Mouse (Mus musculus): ENCODE measurements around the gene Cdk1. TPM values are rescaled to one million over a fixed set of nuclear protein-coding genes. Genes with fewer than 3 reads are reported as not detected.

Gene Cdk1
- total and polyA plus RNA-seq, 3 experiments = 221 to 768 (median 244) TPM

- dilution Hi-C loops (cut with MboI; ENCODE audit: extremely low pct_ligation_motif_present, extremely low pct_unique_long_range_greater_than_20kb, low sequenced_read_pairs) = no loop called here
- no peaks in the 10 kb centered on the region for H3K79me2 ChIP-seq (replicated peaks; ENCODE audit: control insufficient read depth, extremely low read depth, insufficient read depth, poor library complexity, severe bottlenecking)
- no peaks in the 10 kb centered on the region for H3K9me3 ChIP-seq (replicated peaks; ENCODE audit: low read length)
- no peaks in the 10 kb centered on the region for H3K4me1 ChIP-seq (ENCODE audit: control insufficient read depth in 1 of 2, insufficient read depth in 2 of 2)
- no peak overlapping the region for H3K27ac ChIP-seq (ENCODE audit: insufficient read depth, low read depth)
- H3K36me3 ChIP-seq (replicated peaks in 1 of 2; ENCODE audit: control insufficient read depth in 1 of 2, insufficient read depth in 1 of 2, low read length in 1 of 2) = peaks cover 39 to 71% of the 10 kb centered on the region in 2 experiments
- in situ Hi-C loops (cut with MboI; ENCODE audit: low pct_ligation_motif_present, low pct_unique_long_range_greater_than_20kb, low sequenced_read_pairs) = no loop called here
- no peak overlapping the region for H3K4me2 ChIP-seq (ENCODE audit: insufficient read depth, low read depth, poor library complexity, severe bottlenecking)
- H3K4me3 ChIP-seq (replicated peaks in 1 of 3; ENCODE audit: low read depth in 2 of 3, low read length in 2 of 3, poor library complexity in 1 of 3) = no peak overlapping the region
- no peak for DNase-seq (ENCODE audit: extremely low read depth)
- TF ChIP-seq MAX (IDR thresholded peaks at IDR 0.05; ENCODE audit: low read length) (no peak), SMC3 (IDR thresholded peaks at IDR 0.05; ENCODE audit: low read depth, low read length) (no peak), KAT2A (IDR thresholded peaks at IDR 0.05; ENCODE audit: insufficient replicate concordance, low read length) (no peak), POLR2A (IDR thresholded peaks at IDR 0.05; ENCODE audit: low read depth, low read length) (peak; percentile 27; the same call in 1 of the 2 replicates)
- H3K9ac ChIP-seq (ENCODE audit: insufficient read depth, low read depth) = no peak overlapping the region
- no peaks in the 10 kb centered on the region for H3K27me3 ChIP-seq (replicated peaks)
Measured at GRCm38 (mm10) chr10:69335195-69335536, 17.6 kb downstream of the Cdk1 start.

DNA sequence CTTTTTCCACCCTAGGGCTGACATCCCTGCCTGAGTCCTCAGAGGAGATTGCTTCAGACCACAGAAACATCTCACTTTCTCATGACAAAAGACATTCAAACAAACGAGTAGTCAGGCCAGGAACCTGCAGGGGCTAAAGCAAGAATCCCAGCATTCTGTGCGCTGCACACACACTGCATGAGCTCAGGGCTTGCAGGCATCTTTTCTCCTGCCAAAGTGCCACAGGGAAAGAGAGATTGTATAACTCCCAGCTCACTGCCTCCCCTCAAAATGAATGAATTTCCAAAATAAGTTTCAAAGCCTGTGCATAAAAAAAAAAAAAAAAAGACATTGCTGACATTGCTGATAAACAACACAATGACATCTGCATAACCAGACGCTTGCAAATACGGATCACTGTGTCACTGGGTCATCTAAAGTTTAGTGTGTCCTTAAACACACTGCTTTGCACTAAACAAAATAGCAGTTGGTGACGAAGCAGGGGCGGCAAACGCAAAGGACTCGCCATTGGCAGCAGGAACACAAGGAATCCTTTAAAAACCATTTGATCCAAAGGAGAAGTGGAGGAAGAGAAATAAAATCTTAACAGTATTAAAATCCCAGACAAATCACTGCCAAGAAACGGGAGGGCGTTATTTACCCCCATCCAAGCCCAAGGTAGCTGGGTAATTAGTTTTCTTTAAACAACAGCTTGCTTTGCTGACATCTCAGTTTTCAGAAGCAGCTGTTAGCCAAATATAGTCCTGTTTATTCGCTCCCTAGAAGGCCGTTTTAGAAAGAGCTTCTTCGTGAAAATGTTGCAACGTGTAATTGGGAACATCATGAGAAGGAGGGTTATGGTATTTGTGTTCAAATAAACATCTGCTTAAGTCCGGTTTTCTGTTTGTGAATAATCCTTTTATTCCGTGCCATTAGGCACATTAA, 18.2 kb downstream of the Cdk1 start:
- dilution Hi-C loops (cut with MboI; ENCODE audit: extremely low pct_ligation_motif_present, extremely low pct_unique_long_range_greater_than_20kb, low sequenced_read_pairs) = no loop called here

DNA sequence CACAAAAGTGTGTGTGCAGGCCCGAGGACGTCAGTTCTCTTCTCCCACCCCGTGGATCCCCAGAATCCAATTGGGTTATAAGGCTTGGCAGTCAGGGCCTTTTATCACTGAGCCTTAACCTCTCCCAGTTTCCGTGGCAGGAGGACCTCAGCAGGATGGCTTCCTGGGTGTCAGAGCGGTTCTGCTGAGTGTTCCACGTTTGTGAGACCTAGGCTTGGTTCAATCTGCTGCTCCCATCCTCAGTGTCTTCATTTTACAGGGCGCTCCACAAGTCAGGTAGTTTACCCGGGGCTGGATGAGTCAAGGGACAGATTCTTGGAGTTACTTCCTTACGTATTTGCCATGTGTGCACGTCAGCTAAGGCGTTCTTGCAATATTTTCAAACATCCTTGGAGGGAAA, 19.5 kb downstream of the Cdk1 start:
- no peak overlapping the region for H3K4me3 ChIP-seq (replicated peaks in 1 of 3; ENCODE audit: low read depth in 2 of 3, low read length in 2 of 3, poor library complexity in 1 of 3)
- in situ Hi-C loops (cut with MboI; ENCODE audit: low pct_ligation_motif_present, low pct_unique_long_range_greater_than_20kb, low sequenced_read_pairs) = no loop called here
- TF ChIP-seq POLR2AphosphoS2 (IDR thresholded peaks at IDR 0.05; ENCODE audit: low read depth, low read length) = 0 out of 2 replicates have a peak, but pooled peaks have one; percentile 70
- TF ChIP-seq PAX5 (IDR thresholded peaks at IDR 0.05; ENCODE audit: low read length) = no peak
- H3K4me1 ChIP-seq (ENCODE audit: control insufficient read depth in 1 of 2, insufficient read depth in 2 of 2) = no peaks in the 10 kb centered on the region
- no peak overlapping the region for H3K27ac ChIP-seq (ENCODE audit: insufficient read depth, low read depth)
- no peaks in the 10 kb centered on the region for H3K79me2 ChIP-seq (replicated peaks; ENCODE audit: control insufficient read depth, extremely low read depth, insufficient read depth, poor library complexity, severe bottlenecking)
- H3K9me3 ChIP-seq (replicated peaks; ENCODE audit: low read length) = no peaks in the 10 kb centered on the region
- no peaks in the 10 kb centered on the region for H3K27me3 ChIP-seq (replicated peaks)
- H3K36me3 ChIP-seq (replicated peaks in 1 of 2; ENCODE audit: control insufficient read depth in 1 of 2, insufficient read depth in 1 of 2, low read length in 1 of 2) = peaks cover 28 to 53% of the 10 kb centered on the region in 2 experiments
- H3K9ac ChIP-seq (ENCODE audit: insufficient read depth, low read depth) = no peak overlapping the region
- no peak overlapping the region for H3K4me2 ChIP-seq (ENCODE audit: insufficient read depth, low read depth, poor library complexity, severe bottlenecking)
- dilution Hi-C loops (cut with MboI; ENCODE audit: extremely low pct_ligation_motif_present, extremely low pct_unique_long_range_greater_than_20kb, low sequenced_read_pairs) = no loop called here
- no peak for DNase-seq (ENCODE audit: extremely low read depth)

More for the DNA sequence above, 18.2 kb downstream of the Cdk1 start:
- DNase-seq (ENCODE audit: extremely low read depth) = no peak
- Histone ChIP-seq H3K36me3 (replicated peaks in 1 of 2; ENCODE audit: control insufficient read depth in 1 of 2, insufficient read depth in 1 of 2, low read length in 1 of 2) (peaks cover 33 to 65% of the 10 kb centered on the region in 2 experiments), H3K9ac (ENCODE audit: insufficient read depth, low read depth) (no peak overlapping the region), H3K9me3 (replicated peaks; ENCODE audit: low read length) (no peaks in the 10 kb centered on the region), H3K79me2 (replicated peaks; ENCODE audit: control insufficient read depth, extremely low read depth, insufficient read depth, poor library complexity, severe bottlenecking) (no peaks in the 10 kb centered on the region), H3K4me2 (ENCODE audit: insufficient read depth, low read depth, poor library complexity, severe bottlenecking) (no peak overlapping the region), H3K4me1 (ENCODE audit: control insufficient read depth in 1 of 2, insufficient read depth in 2 of 2) (no peaks in the 10 kb centered on the region), H3K4me3 (replicated peaks in 1 of 3; ENCODE audit: low read depth in 2 of 3, low read length in 2 of 3, poor library complexity in 1 of 3) (no peak overlapping the region), H3K27me3 (replicated peaks) (no peaks in the 10 kb centered on the region), H3K27ac (ENCODE audit: insufficient read depth, low read depth) (no peak overlapping the region)
- in situ Hi-C loops (cut with MboI; ENCODE audit: low pct_ligation_motif_present, low pct_unique_long_range_greater_than_20kb, low sequenced_read_pairs) = no loop called here
- TF ChIP-seq NRF1 (IDR thresholded peaks at IDR 0.05; ENCODE audit: low read depth, low read length) = no peak
- TF ChIP-seq ETS1 (conservative IDR thresholded peaks at IDR 0.05; ENCODE audit: low read depth, low read length) = no peak
- TF ChIP-seq E2F4 (IDR thresholded peaks at IDR 0.05; ENCODE audit: insufficient replicate concordance, low read depth, low read length) = no peak
- no peak for TF ChIP-seq RAD21 (IDR thresholded peaks at IDR 0.05; ENCODE audit: low read depth, low read length)
- TF ChIP-seq JUN (IDR thresholded peaks at IDR 0.05; ENCODE audit: insufficient read depth, low read depth, low read length) = no peak
- no peak for TF ChIP-seq IRF4 (IDR thresholded peaks at IDR 0.05; ENCODE audit: low read depth, low read length)
- TF ChIP-seq SIN3A (IDR thresholded peaks at IDR 0.05; ENCODE audit: low read length) = no peak
- no peak for TF ChIP-seq USF1 (IDR thresholded peaks at IDR 0.05; ENCODE audit: low read depth, low read length)
- no peak for TF ChIP-seq GABPA (IDR thresholded peaks at IDR 0.05; ENCODE audit: insufficient replicate concordance, low read depth, low read length)
- TF ChIP-seq ZMIZ1 (IDR thresholded peaks at IDR 0.05; ENCODE audit: low read depth, low read length) = no peak
- TF ChIP-seq TCF12 (IDR thresholded peaks at IDR 0.05; ENCODE audit: low read depth, low read length) = no peak
- TF ChIP-seq MYC (IDR thresholded peaks at IDR 0.05; ENCODE audit: low read depth, low read length) = no peak
- TF ChIP-seq CHD1 (IDR thresholded peaks at IDR 0.05; ENCODE audit: low read depth, low read length) = no peak
- no peak for TF ChIP-seq KAT2A (IDR thresholded peaks at IDR 0.05; ENCODE audit: insufficient replicate concordance, low read length)
- TF ChIP-seq HCFC1 (IDR thresholded peaks at IDR 0.05; ENCODE audit: low read depth, low read length) = no peak
- no peak for TF ChIP-seq NELFE (IDR thresholded peaks at IDR 0.05; ENCODE audit: low read depth, low read length)
- no peak for TF ChIP-seq SMC3 (IDR thresholded peaks at IDR 0.05; ENCODE audit: low read depth, low read length)
- no peak for TF ChIP-seq CHD2 (IDR thresholded peaks at IDR 0.05; ENCODE audit: low read length)
